Mouse (Mus musculus) left cerebral cortex, postnatal 25 days (tissue): Measurements from ENCODE around the gene Foxj1. TPM values are rescaled to one million over a fixed set of nuclear protein-coding genes. Genes with fewer than 3 reads are reported as not detected.

ENCODE experiments used
- DNase-seq, 2 experiments: peaks; one replicate each; pipeline ENCODE4 v3.0.0; 2022; ENCODE audit warnings: low spot score in 2 of 2, mixed read lengths in 1 of 2
- intact Hi-C: fragments of 180-260 bp; cut with DNase I; formaldehyde crosslinking; loops from one replicate; pipeline ENCODE4 v1.15.1; 2025
- total RNA-seq, 2 experiments: library from RNA; stranded (reverse); gene quantifications; 2 replicates each; pipeline ENCODE4 v1.2.3; 2021

Gene Foxj1
- total RNA-seq, 2 experiments from 2014 or later = 4.8 to 6.3 TPM

DNA sequence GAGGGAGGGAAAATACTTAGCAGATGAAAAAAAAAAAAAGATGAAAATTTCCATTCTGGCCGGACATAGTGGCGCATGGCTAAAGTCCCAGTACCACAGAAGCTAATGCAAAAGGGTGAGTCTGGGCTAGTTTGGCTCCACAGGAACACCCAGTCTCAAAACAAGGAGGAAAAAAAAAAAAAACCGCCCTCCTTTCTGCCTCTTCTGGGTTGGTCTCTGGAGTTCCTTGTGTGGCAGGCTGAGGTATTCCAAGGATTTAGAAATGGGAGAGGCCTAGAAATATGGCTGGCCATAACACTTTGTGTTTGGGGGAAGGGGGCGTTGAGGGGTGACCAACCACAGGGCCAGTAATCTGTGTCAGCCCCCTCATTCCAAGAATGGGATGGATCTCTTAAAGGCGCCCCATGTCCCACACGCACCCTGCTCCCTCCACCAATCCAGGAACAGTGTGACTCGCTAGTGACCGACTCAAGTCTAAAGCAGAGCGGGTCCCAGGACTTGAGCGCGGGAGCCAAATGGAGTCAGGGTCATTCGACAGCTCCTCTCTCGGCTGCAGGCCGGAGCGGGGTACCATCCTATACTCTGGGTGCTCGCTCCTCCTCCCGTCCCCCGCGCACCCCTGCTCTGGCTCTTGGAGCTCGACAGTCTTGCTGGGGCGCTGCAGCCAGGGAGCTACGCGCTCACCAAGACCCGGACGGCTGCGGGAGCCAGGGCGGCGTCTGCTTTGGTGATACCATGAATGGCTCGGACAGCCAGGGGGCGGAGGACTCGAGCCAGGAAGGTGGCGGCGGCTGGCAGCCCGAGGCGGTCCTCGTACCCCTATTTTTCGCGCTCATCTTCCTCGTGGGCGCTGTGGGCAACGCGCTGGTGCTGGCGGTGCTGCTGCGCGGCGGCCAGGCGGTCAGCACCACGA, 54.2 kb downstream of the Foxj1 start, which contains the start of gene Galr2:
Gene Galr2 (plus strand): TSS at position 189 of the 913 bp plus-strand sequence.
- intact Hi-C loops = no loop called here
- DNase-seq = no peak

Other genes with a start within 250 kb of the Foxj1 start
- 100 to 1,000 TPM; 342 to 363 TPM for gene Wbp2, start 248.4 kb downstream of the Foxj1 start, total RNA-seq
- 1 to 10 TPM; 7.0 to 7.4 TPM for gene Trim47, start 208.2 kb downstream of the Foxj1 start, total RNA-seq
- 1 to 10 TPM; 7.0 to 7.1 TPM for gene Trim65, start 204.3 kb downstream of the Foxj1 start, total RNA-seq
- gene Mrpl38, start 196.5 kb downstream of the Foxj1 start, total RNA-seq = 10 to 100 TPM; 53.0 to 53.8 TPM
- gene Fbf1, start 167.2 kb downstream of the Foxj1 start, total RNA-seq = 10 to 100 TPM; 72.8 to 82.1 TPM
- gene Ten1, start 136.5 kb downstream of the Foxj1 start, total RNA-seq = 10 to 100 TPM; 40.6 to 42.4 TPM
- gene Acox1, start 136.4 kb downstream of the Foxj1 start, total RNA-seq = 100 to 1,000 TPM; 110 to 111 TPM
- gene Evpl, start 97.3 kb downstream of the Foxj1 start, total RNA-seq = 1 to 10 TPM in 1 of 2 experiments, under 1 TPM in 1; 0.92 to 1.1 TPM
- gene Srp68, start 61.2 kb downstream of the Foxj1 start, total RNA-seq = 10 to 100 TPM; 65.8 to 69.8 TPM
- not detected for gene Galr2, start 54.5 kb downstream of the Foxj1 start, total RNA-seq
- gene Exoc7, start 28.2 kb downstream of the Foxj1 start, total RNA-seq = 10 to 100 TPM; 95.7 to 97.4 TPM
- gene Rnf157, start 77.6 kb upstream of the Foxj1 start, total RNA-seq = 100 to 1,000 TPM; 252 to 278 TPM
- gene Ubald2, start 98.7 kb upstream of the Foxj1 start, total RNA-seq = 10 to 100 TPM; 31.3 to 33.7 TPM
- gene Qrich2, start 130.8 kb upstream of the Foxj1 start, total RNA-seq = not detected
- 10 to 100 TPM; 65.7 to 76.2 TPM for gene Prpsap1, start 158.8 kb upstream of the Foxj1 start, total RNA-seq
- gene Sphk1, start 195.5 kb upstream of the Foxj1 start, total RNA-seq = 1 to 10 TPM; 4.9 to 5.5 TPM
- gene Ube2o, start 246.0 kb upstream of the Foxj1 start, total RNA-seq = 100 to 1,000 TPM; 117 to 119 TPM